Mouse (Mus musculus): ENCODE measurements around the gene Cldn5. TPM values are rescaled to one million over a fixed set of nuclear protein-coding genes. Genes with fewer than 3 reads are reported as not detected.
A peak's percentile ranks its signal among the peaks of the same experiment; 100 is the strongest.

Cldn5 gene
- polyA plus RNA-seq, 1 experiment from 2014 or later, result 30.4 TPM

DNA sequence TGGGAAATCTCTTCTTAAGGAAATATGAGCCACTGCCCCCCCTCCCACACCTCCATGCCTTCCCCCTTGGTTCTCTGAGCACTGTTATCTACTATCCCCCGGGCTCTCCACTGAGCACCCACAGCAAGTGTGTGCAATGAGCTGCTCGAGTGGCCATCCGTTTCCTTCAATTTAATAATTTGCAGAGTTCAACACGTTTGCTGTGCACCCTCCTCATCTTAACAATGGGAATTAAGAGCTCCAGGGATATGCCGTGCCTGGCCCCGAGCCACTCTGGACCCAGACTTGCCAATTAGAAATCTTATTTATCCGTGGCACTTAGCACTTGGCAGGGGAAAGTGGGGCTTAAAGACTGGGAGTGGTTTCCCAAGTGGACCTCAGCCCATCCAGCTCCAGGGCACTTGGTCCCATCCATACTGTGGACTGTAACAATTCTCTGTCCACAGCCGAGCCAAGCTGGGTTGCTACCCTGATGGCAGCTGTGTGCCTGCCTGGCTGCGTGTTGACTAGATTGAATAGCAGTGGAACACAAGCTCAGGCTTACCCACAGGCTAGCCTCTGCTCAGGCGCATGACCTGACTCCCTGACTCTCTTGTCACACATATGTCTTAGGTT, 24.7 kb upstream of the Cldn5 start:
- no peak overlapping the region for H3K9ac ChIP-seq (ENCODE audit: low read length)
- no peak for ATAC-seq (ENCODE audit: insufficient read depth, low FRiP score)
- no peaks in the 10 kb centered on the region for H3K36me3 ChIP-seq (ENCODE audit: control insufficient read depth, insufficient read depth, low read length)
- no peaks in the 10 kb centered on the region for H3K9me3 ChIP-seq (replicated peaks; ENCODE audit: control insufficient read depth, low read length)
- WGBS, result 67% methylated on average over 10 of the region's 10 CpGs
- H3K4me1 ChIP-seq (ENCODE audit: control insufficient read depth, insufficient read depth, low read length), result no peaks in the 10 kb centered on the region
- H3K4me2 ChIP-seq (ENCODE audit: low read depth, low read length), result no peak overlapping the region
- no peak overlapping the region for H3K27ac ChIP-seq (ENCODE audit: low read length)
- no peak overlapping the region for H3K4me3 ChIP-seq (replicated peaks; ENCODE audit: low read length)
- no peaks in the 10 kb centered on the region for H3K27me3 ChIP-seq (ENCODE audit: control insufficient read depth, insufficient read depth, low read length)

DNA sequence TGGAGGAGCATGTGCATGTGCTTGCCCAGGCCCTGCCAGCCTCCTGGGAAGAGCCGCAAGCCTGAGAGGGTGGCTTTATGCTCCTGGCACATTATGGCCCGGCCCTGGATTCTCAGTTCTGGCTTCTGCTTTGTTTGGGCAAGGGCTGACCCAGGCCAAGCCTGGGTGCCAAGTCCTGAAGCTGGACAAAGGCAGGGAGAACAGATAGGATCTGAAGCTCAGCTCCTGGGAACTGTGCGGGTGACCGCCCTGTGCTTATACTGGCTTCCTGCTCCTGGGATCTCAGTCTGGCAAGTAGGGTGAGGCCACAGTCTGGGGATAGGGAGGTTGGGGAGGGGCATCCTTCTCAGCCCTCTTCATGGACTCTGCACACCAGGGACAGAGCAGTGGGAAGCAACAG, 14.9 kb upstream of the Cldn5 start:
- WGBS, result 88% methylated on average over 4 of the region's 4 CpGs
- no peak for ATAC-seq (ENCODE audit: insufficient read depth, low FRiP score)
- no peaks in the 10 kb centered on the region for H3K36me3 ChIP-seq (ENCODE audit: control insufficient read depth, insufficient read depth, low read length)

DNA sequence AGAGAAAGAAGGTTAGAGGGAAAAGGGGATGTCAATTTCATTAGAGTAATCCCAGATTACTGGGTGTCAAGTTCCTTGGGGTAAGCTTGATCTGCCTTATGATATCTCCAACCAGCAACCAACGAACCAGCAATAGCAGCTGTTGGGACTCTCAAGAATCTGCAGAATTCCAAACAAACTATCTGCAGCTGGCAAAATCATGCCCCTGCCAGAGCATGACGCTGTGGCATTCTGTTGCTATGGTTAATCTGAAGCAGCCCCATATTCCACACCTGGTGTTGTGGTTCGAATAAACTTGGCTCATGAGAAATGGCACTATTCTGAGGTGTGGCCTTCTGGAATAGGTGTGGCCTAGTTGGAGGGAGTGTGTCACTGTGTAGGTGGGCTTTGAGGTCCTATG, 13.7 kb upstream of the Cldn5 start:
- H3K9ac ChIP-seq (ENCODE audit: low read length), result no peak overlapping the region
- no peaks in the 10 kb centered on the region for H3K27me3 ChIP-seq (ENCODE audit: control insufficient read depth, insufficient read depth, low read length)
- ATAC-seq (ENCODE audit: insufficient read depth, low FRiP score), result no peak
- WGBS, result 50% methylated on average over 3 of the region's 3 CpGs
- no peaks in the 10 kb centered on the region for H3K4me1 ChIP-seq (ENCODE audit: control insufficient read depth, insufficient read depth, low read length)
- H3K36me3 ChIP-seq (ENCODE audit: control insufficient read depth, insufficient read depth, low read length), result no peaks in the 10 kb centered on the region
- no peak overlapping the region for H3K27ac ChIP-seq (ENCODE audit: low read length)
- H3K9me3 ChIP-seq (replicated peaks; ENCODE audit: control insufficient read depth, low read length), result no peaks in the 10 kb centered on the region
- H3K4me2 ChIP-seq (ENCODE audit: low read depth, low read length), result no peak overlapping the region
- H3K4me3 ChIP-seq (replicated peaks; ENCODE audit: low read length), result no peak overlapping the region

More for the DNA sequence above, 14.9 kb upstream of the Cldn5 start:
- no peaks in the 10 kb centered on the region for H3K4me1 ChIP-seq (ENCODE audit: control insufficient read depth, insufficient read depth, low read length)
- no peak overlapping the region for H3K27ac ChIP-seq (ENCODE audit: low read length)
- H3K27me3 ChIP-seq (ENCODE audit: control insufficient read depth, insufficient read depth, low read length), result no peaks in the 10 kb centered on the region
- H3K4me2 ChIP-seq (ENCODE audit: low read depth, low read length), result no peak overlapping the region
- H3K9ac ChIP-seq (ENCODE audit: low read length), result no peak overlapping the region
- no peaks in the 10 kb centered on the region for H3K9me3 ChIP-seq (replicated peaks; ENCODE audit: control insufficient read depth, low read length)
- H3K4me3 ChIP-seq (replicated peaks; ENCODE audit: low read length), result no peak overlapping the region

DNA sequence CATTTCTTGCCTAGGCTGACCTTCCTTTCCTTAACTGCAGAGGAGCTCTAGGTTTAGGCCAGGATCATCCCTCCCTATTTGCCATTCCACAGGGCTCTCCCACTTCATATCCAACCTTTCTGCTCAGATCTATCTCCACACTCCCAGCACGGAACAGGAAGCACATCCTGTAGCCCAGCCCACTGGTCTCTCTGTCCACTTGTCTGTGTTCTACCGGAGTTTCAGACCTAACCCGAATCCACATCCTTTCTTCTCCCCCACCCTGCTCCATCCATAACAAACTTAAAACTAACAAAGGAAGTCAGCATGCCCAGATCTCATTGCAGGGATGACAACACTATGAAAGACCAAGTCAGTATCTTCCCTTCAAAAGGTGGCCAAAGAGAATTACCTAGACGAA, 10.3 kb upstream of the Cldn5 start:
- 70% methylated on average over 4 of the region's 4 CpGs for WGBS
- H3K4me2 ChIP-seq (ENCODE audit: low read depth, low read length), result no peak overlapping the region
- ATAC-seq (ENCODE audit: insufficient read depth, low FRiP score), result no peak

DNA sequence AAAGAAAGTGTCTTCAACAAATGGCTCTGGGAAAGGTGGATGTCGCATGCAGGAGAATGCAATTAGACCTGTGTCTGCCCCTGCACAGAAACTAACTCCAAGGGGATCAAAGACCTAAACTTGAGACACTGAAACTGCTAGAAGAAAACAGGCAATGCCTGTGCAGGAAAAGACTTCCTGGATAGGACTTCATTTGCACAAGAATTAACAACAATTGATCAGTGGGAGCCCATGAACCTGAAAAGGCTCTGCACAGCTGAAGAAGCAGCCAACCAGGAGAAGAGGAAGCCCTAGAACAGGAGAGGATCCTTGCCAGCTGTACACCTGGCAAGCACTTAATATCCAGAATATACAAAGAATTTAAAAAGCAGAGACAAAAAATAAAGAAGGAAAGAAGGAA, 7.1 kb upstream of the Cldn5 start:
- Histone ChIP-seq H3K36me3 (ENCODE audit: control insufficient read depth, insufficient read depth, low read length) (no peaks in the 10 kb centered on the region), H3K4me2 (ENCODE audit: low read depth, low read length) (no peak overlapping the region), H3K9me3 (replicated peaks; ENCODE audit: control insufficient read depth, low read length) (no peaks in the 10 kb centered on the region), H3K4me1 (ENCODE audit: control insufficient read depth, insufficient read depth, low read length) (no peaks in the 10 kb centered on the region), H3K27ac (ENCODE audit: low read length) (no peak overlapping the region), H3K4me3 (replicated peaks; ENCODE audit: low read length) (no peak overlapping the region), H3K27me3 (ENCODE audit: control insufficient read depth, insufficient read depth, low read length) (no peaks in the 10 kb centered on the region), H3K9ac (ENCODE audit: low read length) (no peak overlapping the region)
- ATAC-seq (ENCODE audit: insufficient read depth, low FRiP score), result no peak
- 60% methylated on average over 1 of the region's 1 CpGs for WGBS

More for the DNA sequence above, 10.3 kb upstream of the Cldn5 start:
- Histone ChIP-seq H3K27me3 (ENCODE audit: control insufficient read depth, insufficient read depth, low read length) (no peaks in the 10 kb centered on the region), H3K9ac (ENCODE audit: low read length) (no peak overlapping the region), H3K27ac (ENCODE audit: low read length) (no peak overlapping the region), H3K4me3 (replicated peaks; ENCODE audit: low read length) (no peak overlapping the region), H3K4me1 (ENCODE audit: control insufficient read depth, insufficient read depth, low read length) (no peaks in the 10 kb centered on the region), H3K9me3 (replicated peaks; ENCODE audit: control insufficient read depth, low read length) (no peaks in the 10 kb centered on the region), H3K36me3 (ENCODE audit: control insufficient read depth, insufficient read depth, low read length) (no peaks in the 10 kb centered on the region)

DNA sequence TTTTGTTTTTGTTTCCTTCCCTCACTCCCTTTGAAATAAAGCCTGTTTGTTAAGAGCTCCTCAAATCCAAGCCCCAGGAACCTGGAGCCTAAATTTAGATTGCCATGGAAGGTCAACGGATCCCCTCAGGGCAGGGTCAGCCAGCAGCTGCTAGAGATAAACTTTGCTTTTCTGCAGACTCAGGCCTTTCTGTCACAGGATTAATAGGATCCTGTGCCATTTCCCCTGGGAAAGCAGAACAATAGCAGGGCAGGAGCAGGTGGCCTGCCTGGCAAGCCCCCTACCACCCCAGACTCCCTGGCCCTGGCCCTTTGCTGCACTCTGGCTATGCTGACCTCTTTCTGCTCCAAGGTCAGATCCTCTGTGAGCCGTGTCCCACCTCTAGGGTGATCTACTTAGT, 2.7 kb upstream of the Cldn5 start:
- Histone ChIP-seq H3K4me2 (ENCODE audit: low read depth, low read length) (no peak overlapping the region), H3K4me3 (replicated peaks; ENCODE audit: low read length) (no peak overlapping the region), H3K27me3 (ENCODE audit: control insufficient read depth, insufficient read depth, low read length) (peaks cover 35% of the 10 kb centered on the region), H3K27ac (ENCODE audit: low read length) (no peak overlapping the region), H3K9ac (ENCODE audit: low read length) (no peak overlapping the region), H3K36me3 (ENCODE audit: control insufficient read depth, insufficient read depth, low read length) (no peaks in the 10 kb centered on the region), H3K4me1 (ENCODE audit: control insufficient read depth, insufficient read depth, low read length) (no peaks in the 10 kb centered on the region), H3K9me3 (replicated peaks; ENCODE audit: control insufficient read depth, low read length) (no peaks in the 10 kb centered on the region)
- ATAC-seq (ENCODE audit: insufficient read depth, low FRiP score), result no peak
- 20% methylated on average over 2 of the region's 2 CpGs for WGBS

DNA sequence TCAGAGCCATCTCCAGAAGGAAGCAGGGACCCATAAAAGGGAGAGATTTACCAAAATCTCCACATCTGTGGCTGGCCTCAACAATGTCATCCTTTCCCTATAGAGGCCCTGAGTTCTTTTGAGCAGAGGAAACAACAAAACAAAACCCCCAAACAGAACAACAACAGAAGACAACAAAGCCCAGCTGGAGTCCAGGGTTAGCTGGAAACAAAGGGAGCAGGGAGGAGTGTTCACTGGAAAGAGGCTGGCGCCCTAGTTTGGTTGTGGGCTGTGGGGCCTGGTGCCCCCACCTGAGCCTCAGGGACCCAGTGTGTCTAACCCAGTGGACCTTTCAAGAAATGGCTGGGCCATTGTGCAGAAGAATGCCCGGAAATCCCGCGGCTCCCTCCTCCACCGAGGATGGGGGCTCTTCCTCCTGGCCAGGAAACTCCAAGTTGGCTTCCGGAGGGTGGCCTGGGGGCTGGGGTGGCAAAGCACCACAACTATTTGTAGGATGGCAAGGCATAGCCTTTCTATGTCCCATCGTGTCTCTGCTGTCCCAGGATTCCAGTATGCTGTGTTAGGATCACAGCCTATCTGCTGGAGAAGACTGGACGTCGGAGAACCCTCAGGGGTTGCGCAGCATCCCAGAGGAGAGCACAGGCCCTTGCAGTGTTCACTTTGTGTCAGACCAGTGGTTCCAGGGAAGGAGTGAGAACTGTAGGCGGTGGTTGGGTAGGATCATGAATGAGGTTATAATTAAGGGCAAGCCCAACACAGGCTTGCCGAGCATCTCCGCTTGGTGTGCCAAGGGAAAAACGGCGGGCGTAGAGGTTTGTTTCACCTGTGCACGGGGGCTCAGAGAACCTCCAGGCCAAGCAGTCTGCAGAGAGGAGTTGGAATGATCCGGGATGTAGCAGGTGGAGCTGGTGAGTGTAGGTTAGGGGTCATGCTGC, 759 bp upstream of the Cldn5 start:
- H3K27me3 ChIP-seq (ENCODE audit: control insufficient read depth, insufficient read depth, low read length), result peaks cover 42% of the 10 kb centered on the region
- no peak overlapping the region; the same call in 1 of the 2 replicates for H3K4me3 ChIP-seq (replicated peaks; ENCODE audit: low read length)
- ATAC-seq (ENCODE audit: insufficient read depth, low FRiP score), result no peak
- 45% methylated on average over 18 of the region's 18 CpGs for WGBS
- H3K4me2 ChIP-seq (ENCODE audit: low read depth, low read length), result peak overlapping the region; percentile 64; the same call in 1 of the 2 replicates
- no peak overlapping the region for H3K9ac ChIP-seq (ENCODE audit: low read length)
- no peaks in the 10 kb centered on the region for H3K36me3 ChIP-seq (ENCODE audit: control insufficient read depth, insufficient read depth, low read length)
- H3K27ac ChIP-seq (ENCODE audit: low read length), result peak overlapping the region; percentile 2; the same call in 1 of the 2 replicates
- no peaks in the 10 kb centered on the region for H3K9me3 ChIP-seq (replicated peaks; ENCODE audit: control insufficient read depth, low read length)
- no peaks in the 10 kb centered on the region for H3K4me1 ChIP-seq (ENCODE audit: control insufficient read depth, insufficient read depth, low read length)

DNA sequence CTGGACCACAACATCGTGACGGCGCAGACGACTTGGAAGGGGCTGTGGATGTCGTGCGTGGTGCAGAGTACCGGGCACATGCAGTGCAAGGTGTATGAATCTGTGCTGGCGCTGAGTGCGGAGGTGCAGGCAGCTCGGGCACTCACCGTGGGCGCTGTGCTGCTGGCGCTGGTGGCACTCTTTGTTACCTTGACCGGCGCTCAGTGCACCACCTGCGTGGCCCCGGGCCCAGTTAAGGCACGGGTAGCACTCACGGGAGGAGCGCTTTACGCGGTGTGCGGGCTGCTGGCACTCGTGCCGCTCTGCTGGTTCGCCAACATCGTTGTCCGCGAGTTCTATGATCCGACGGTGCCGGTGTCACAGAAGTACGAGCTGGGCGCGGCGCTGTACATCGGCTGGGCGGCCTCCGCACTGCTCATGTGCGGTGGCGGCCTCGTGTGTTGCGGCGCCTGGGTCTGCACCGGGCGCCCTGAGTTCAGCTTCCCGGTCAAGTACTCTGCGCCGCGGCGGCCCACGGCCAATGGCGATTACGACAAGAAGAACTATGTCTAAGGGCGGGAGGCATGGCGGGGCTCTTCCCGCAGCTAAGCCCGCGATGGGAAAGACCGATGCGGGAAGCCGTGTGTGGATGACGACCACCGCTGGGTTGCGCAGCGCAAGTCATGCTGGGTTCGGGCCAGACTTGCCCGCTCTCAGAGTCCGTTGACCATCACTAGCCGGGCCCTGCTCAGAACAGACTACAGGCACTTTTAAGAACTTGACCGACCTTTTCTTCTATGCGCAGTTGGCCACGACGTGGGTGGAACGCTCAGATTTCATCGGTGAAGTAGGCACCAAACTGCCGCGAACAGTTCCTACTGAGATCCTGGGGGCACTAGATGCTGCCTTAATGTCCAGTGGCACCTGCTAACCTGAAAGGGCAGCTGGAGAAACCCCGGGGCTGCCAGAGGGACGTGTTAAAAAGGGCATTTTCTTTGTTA, 744 bp downstream of the Cldn5 start:
- H3K4me2 ChIP-seq (ENCODE audit: low read depth, low read length), result peak overlapping the region; percentile 64
- peak; percentile 30; the same call in 1 of the 2 replicates for ATAC-seq (ENCODE audit: insufficient read depth, low FRiP score)
- no peaks in the 10 kb centered on the region for H3K4me1 ChIP-seq (ENCODE audit: control insufficient read depth, insufficient read depth, low read length)
- no peak overlapping the region for H3K27ac ChIP-seq (ENCODE audit: low read length)
- no peaks in the 10 kb centered on the region for H3K36me3 ChIP-seq (ENCODE audit: control insufficient read depth, insufficient read depth, low read length)
- H3K9me3 ChIP-seq (replicated peaks; ENCODE audit: control insufficient read depth, low read length), result no peaks in the 10 kb centered on the region
- H3K9ac ChIP-seq (ENCODE audit: low read length), result peak overlapping the region; percentile 58
- peak overlapping the region; percentile 47 for H3K4me3 ChIP-seq (replicated peaks; ENCODE audit: low read length)
- H3K27me3 ChIP-seq (ENCODE audit: control insufficient read depth, insufficient read depth, low read length), result peaks cover 42% of the 10 kb centered on the region
- WGBS, result 3% methylated on average over 80 of the region's 80 CpGs

Measured in stomach, embryonic 16.5 days (tissue).